ENCODE assay signal across 20 mouse cellular contexts in the genomic region with DNA sequence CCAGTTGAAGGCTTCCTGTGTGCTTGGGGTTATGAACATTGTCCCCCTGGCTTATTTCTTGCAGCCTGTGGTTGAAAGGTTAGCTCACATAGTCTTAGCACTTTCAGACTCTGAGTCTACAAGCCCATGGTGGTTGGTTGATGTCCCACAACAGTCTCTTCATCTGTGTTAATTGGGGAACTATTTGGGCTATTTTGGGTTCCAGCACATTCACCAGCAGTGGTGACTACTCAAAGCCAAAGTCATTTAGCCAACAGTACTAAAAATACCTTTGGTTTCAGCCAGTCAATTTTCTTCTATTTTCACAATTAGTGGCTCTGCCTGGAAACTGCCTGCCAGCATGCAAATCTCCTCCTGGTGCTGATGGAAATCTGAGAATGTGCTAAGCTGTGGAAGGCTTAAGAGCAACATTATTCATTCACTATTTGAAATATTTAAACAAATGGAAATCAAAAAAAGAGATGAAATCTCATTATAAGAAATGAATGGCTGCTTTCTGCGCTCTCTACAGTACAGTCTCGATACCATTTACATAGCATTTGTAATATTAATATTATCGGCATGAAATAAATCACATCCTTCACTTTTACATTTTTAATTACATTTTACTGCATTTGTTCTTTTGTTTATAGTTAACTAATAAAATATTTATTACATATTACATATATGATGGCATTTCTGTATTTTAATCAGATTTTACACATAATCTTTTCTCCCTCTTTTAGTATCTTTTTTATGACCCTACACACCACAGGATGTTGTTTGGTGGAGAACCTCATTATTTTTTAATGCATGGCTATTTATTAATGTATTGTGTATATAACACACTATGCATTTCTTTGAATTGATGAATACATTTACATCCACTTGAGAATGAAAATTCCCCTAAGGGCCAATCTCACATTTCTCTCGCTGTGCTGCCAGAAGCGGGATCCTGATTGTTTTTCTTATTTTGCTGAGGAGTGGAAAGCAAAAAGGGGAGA.
A peak's percentile ranks its signal among the peaks of the same experiment; 100 is the strongest.
DNase-seq lines count a peak whose midpoint lies in the region; ATAC-seq lines count a peak whose summit lies in the region.
"Had no signal": no experiment of that assay in that cellular context is flagged by ENCODE, and none has a peak within 500 bp of the region (broad histone marks: within the 10 kb centered on the region; RNA-seq: fewer than 3 reads in every experiment).

No protein-coding gene starts in this region.

- H3K9me3 ChIP-seq in forebrain, embryonic 14.5 days (replicated peaks; ENCODE audit: control insufficient read depth, low read length) = no peaks in the 10 kb centered on the region
- H3K9me3 ChIP-seq in forebrain, embryonic 10.5 days = no peaks in the 10 kb centered on the region
- H3K9me3 ChIP-seq in midbrain, embryonic 14.5 days (ENCODE audit: control insufficient read depth, low read length) = no peaks in the 10 kb centered on the region
- no peaks in the 10 kb centered on the region for H3K9me3 ChIP-seq in midbrain, embryonic 15.5 days
- H3K9me3 ChIP-seq in neural tube, embryonic 14.5 days (ENCODE audit: control insufficient read depth, low read length) = no peaks in the 10 kb centered on the region
- H3K9me3 ChIP-seq: embryonic facial prominence, embryonic 12.5 days; liver, embryonic 13.5 days; lung, embryonic 15.5 days; stomach, embryonic 15.5 days had no signal

- no peaks in the 10 kb centered on the region for H3K27me3 ChIP-seq in forebrain, embryonic 14.5 days (replicated peaks; ENCODE audit: control insufficient read depth, insufficient read depth, low read length)
- H3K27me3 ChIP-seq in forebrain, embryonic 10.5 days (ENCODE audit: poor library complexity, severe bottlenecking) = no peaks in the 10 kb centered on the region
- no peaks in the 10 kb centered on the region for H3K27me3 ChIP-seq in midbrain, embryonic 14.5 days (ENCODE audit: control insufficient read depth, insufficient read depth, low read length)
- no peaks in the 10 kb centered on the region for H3K27me3 ChIP-seq in midbrain, embryonic 15.5 days (replicated peaks)
- H3K27me3 ChIP-seq in neural tube, embryonic 14.5 days (ENCODE audit: control insufficient read depth, insufficient read depth, low read length) = no peaks in the 10 kb centered on the region
- H3K27me3 ChIP-seq: embryonic facial prominence, embryonic 12.5 days; liver, embryonic 13.5 days; lung, embryonic 15.5 days; stomach, embryonic 15.5 days had no signal

- H3K9ac ChIP-seq in forebrain, embryonic 14.5 days (ENCODE audit: low read length) = no peak overlapping the region
- H3K9ac ChIP-seq in midbrain, embryonic 14.5 days (replicated peaks; ENCODE audit: low read length) = no peak overlapping the region
- H3K9ac ChIP-seq in midbrain, embryonic 15.5 days = no peak overlapping the region
- no peak overlapping the region for H3K9ac ChIP-seq in neural tube, embryonic 14.5 days (replicated peaks; ENCODE audit: low read depth, low read length)
- H3K9ac ChIP-seq: embryonic facial prominence, embryonic 12.5 days; liver, embryonic 13.5 days; lung, embryonic 15.5 days; stomach, embryonic 15.5 days had no signal

- no peak for ATAC-seq in forebrain, embryonic 14.5 days
- peak; percentile 7; the same call in 1 of the 2 replicates for ATAC-seq in midbrain, embryonic 14.5 days (ENCODE audit: low FRiP score, low TSS enrichment)
- no peak; the same call in 1 of the 2 replicates for ATAC-seq in midbrain, embryonic 15.5 days (replicated peaks)
- ATAC-seq in neural tube, embryonic 14.5 days (ENCODE audit: low read depth) = peak; percentile 65
- ATAC-seq in megakaryocyte-erythroid progenitor cell, adult 5-6 weeks (replicated peaks; ENCODE audit: low FRiP score, low TSS enrichment, poor library complexity, severe bottlenecking) = no peak
- ATAC-seq: activated CD4-positive, CD25-positive, alpha-beta regulatory T cell, adult 4 months had no signal

- WGBS in forebrain, embryonic 14.5 days = 74% methylated on average over 5 of the region's 5 CpGs
- whole genome bisulfite sequencing in forebrain, embryonic 10.5 days = 86% methylated on average over 5 of the region's 5 CpGs
- 53% methylated on average over 5 of the region's 5 CpGs for WGBS in midbrain, embryonic 14.5 days
- 54% methylated on average over 5 of the region's 5 CpGs for WGBS in midbrain, embryonic 15.5 days
- WGBS in neural tube, embryonic 14.5 days = 61% methylated on average over 5 of the region's 5 CpGs

- H3K36me3 ChIP-seq in forebrain, embryonic 14.5 days (ENCODE audit: control insufficient read depth, insufficient read depth, low read length) = no peaks in the 10 kb centered on the region
- H3K36me3 ChIP-seq in forebrain, embryonic 10.5 days (replicated peaks) = no peaks in the 10 kb centered on the region
- H3K36me3 ChIP-seq in midbrain, embryonic 14.5 days (ENCODE audit: control insufficient read depth, insufficient read depth, low read length) = no peaks in the 10 kb centered on the region
- H3K36me3 ChIP-seq in midbrain, embryonic 15.5 days (replicated peaks) = no peaks in the 10 kb centered on the region
- H3K36me3 ChIP-seq in neural tube, embryonic 14.5 days (ENCODE audit: control insufficient read depth, insufficient read depth, low read length) = no peaks in the 10 kb centered on the region
- H3K36me3 ChIP-seq: embryonic facial prominence, embryonic 12.5 days; liver, embryonic 13.5 days; lung, embryonic 15.5 days; stomach, embryonic 15.5 days had no signal

- H3K4me1 ChIP-seq in forebrain, embryonic 14.5 days (ENCODE audit: control insufficient read depth, insufficient read depth, low read length) = no peaks in the 10 kb centered on the region
- H3K4me1 ChIP-seq in forebrain, embryonic 10.5 days = no peaks in the 10 kb centered on the region
- H3K4me1 ChIP-seq in midbrain, embryonic 14.5 days (ENCODE audit: control insufficient read depth, insufficient read depth, low read length) = 0 out of 2 replicates have a peak, but pooled peaks cover 8% of the 10 kb centered on the region
- H3K4me1 ChIP-seq in midbrain, embryonic 15.5 days = 0 out of 2 replicates have a peak, but pooled peaks cover 2% of the 10 kb centered on the region
- no peaks in the 10 kb centered on the region for H3K4me1 ChIP-seq in neural tube, embryonic 14.5 days (ENCODE audit: control insufficient read depth, insufficient read depth, low read length)
- H3K4me1 ChIP-seq: liver, embryonic 13.5 days; lung, embryonic 15.5 days; stomach, embryonic 15.5 days had no signal

- peak; percentile 27 for DNase-seq in forebrain, embryonic 14.5 days (ENCODE audit: low spot score)
- DNase-seq in forebrain, embryonic 10.5 days (ENCODE audit: extremely low spot score, low spot score) = no peak
- peak; percentile 50 for DNase-seq in midbrain, embryonic 14.5 days
- DNase-seq in fibroblast of lung, adult 2 months (ENCODE audit: low read depth) = peak; percentile 31
- DNase-seq: adrenal gland, postnatal 14 days; cerebellum, adult 8-10 months; gastrocnemius, postnatal 10 days; heart, adult 18-20 months; heart, postnatal 4 days; layer of hippocampus, postnatal 36 days; liver, embryonic 13.5 days; thymus, postnatal 14 days had no signal

- no peak overlapping the region for H3K27ac ChIP-seq in forebrain, embryonic 14.5 days (ENCODE audit: low read depth, low read length)
- H3K27ac ChIP-seq in forebrain, embryonic 10.5 days = no peak overlapping the region
- peak overlapping the region; percentile 37; the same call in 1 of the 2 replicates for H3K27ac ChIP-seq in midbrain, embryonic 14.5 days (replicated peaks; ENCODE audit: low read depth, low read length)
- H3K27ac ChIP-seq in midbrain, embryonic 15.5 days = no peak overlapping the region
- no peak overlapping the region for H3K27ac ChIP-seq in neural tube, embryonic 14.5 days (ENCODE audit: low read depth, low read length)
- H3K27ac ChIP-seq: embryonic facial prominence, embryonic 12.5 days; liver, embryonic 13.5 days; lung, embryonic 15.5 days; macrophage; stomach, embryonic 15.5 days had no signal

- no peak overlapping the region for H3K4me3 ChIP-seq in forebrain, embryonic 14.5 days (ENCODE audit: low read depth, low read length)
- no peak overlapping the region for H3K4me3 ChIP-seq in forebrain, embryonic 10.5 days
- no peak overlapping the region for H3K4me3 ChIP-seq in midbrain, embryonic 14.5 days (replicated peaks; ENCODE audit: low read depth, low read length)
- no peak overlapping the region for H3K4me3 ChIP-seq in midbrain, embryonic 15.5 days
- no peak overlapping the region for H3K4me3 ChIP-seq in neural tube, embryonic 14.5 days (ENCODE audit: low read depth, low read length)
- H3K4me3 ChIP-seq: embryonic facial prominence, embryonic 12.5 days; liver, embryonic 13.5 days; lung, embryonic 15.5 days; stomach, embryonic 15.5 days had no signal

- H3K4me2 ChIP-seq in forebrain, embryonic 14.5 days (ENCODE audit: low read length) = no peak overlapping the region
- no peak overlapping the region for H3K4me2 ChIP-seq in midbrain, embryonic 14.5 days (ENCODE audit: low read length)
- H3K4me2 ChIP-seq in midbrain, embryonic 15.5 days = no peak overlapping the region
- H3K4me2 ChIP-seq in neural tube, embryonic 14.5 days (ENCODE audit: low read depth, low read length) = no peak overlapping the region
- H3K4me2 ChIP-seq: embryonic facial prominence, embryonic 12.5 days; liver, embryonic 13.5 days; lung, embryonic 15.5 days; stomach, embryonic 15.5 days had no signal

Comparison
In these comparisons a context has a peak if more than half of its experiments do, and no peak if none do; other contexts are left out.
1. ATAC-seq: peak in midbrain, embryonic 14.5 days (single experiment) and neural tube, embryonic 14.5 days (single experiment); none in forebrain, embryonic 14.5 days (single experiment), midbrain, embryonic 15.5 days (single experiment) and megakaryocyte-erythroid progenitor cell, adult 5-6 weeks (single experiment).